Mouse (Mus musculus) spleen, postnatal 0 days (tissue): ENCODE data around the gene Dr1. TPM values are rescaled to one million over a fixed set of nuclear protein-coding genes. Genes with fewer than 3 reads are reported as not detected.

Source experiments
- polyA plus RNA-seq: library from polyadenylated mRNA; unstranded; fragments of >200 nt; fragmentation: Nextera tagmentation; extraction: Ambion mirVana; gene quantifications from 2 replicates; pipeline ENCODE4 v1.2.1, GENCODE M21; 2015

Gene Dr1
- 34.2 and 35.5 TPM in 2 replicates for polyA plus RNA-seq

DNA sequence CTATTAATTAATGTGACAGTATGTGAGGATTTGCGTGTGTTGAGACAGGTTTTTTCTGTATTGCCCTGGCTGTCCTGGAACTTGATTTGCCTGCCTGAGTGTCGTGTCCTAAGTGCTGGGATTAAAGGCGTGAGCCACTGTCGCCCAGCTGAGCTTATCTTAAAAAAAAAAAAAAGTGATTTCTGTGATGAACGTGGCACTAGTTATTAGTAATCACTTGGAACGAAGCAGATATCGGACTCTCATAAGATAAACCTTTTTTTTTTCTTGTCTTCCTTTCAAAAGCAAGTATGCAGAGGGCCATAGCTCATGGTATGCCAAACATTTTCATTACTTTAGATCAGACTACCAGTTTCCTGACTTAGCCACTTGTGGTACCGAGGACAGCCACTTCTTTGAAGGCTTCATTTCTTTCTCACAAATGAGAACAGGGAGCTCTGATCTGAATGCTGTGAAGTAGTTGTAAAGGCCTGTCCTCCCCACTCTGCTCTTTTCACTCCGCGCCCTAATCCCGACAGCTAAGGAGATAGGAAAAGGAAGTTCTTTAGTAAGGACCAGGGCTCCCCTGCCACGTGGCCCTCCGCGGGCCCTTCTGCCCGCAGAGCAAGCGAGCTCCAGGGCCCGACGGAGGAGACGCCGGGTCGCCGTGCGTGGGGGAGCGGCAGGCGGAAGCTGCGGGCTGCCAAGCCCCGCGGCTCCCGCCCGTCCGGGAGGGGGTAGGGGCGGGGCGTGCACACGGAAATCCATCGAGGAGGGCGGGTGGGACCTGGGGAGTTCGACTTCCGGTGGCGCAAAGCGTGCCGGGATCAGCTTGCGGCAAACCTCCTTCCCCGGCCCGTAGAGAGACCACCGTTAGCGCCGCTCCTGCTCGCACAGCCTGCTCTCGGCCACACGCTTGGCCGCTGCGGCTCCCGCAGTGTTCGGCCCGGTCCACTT lies at the start of gene Dr1:
Gene Dr1, plus strand, starts transcription at position 771 of the 936 bp plus-strand sequence.

DNA sequence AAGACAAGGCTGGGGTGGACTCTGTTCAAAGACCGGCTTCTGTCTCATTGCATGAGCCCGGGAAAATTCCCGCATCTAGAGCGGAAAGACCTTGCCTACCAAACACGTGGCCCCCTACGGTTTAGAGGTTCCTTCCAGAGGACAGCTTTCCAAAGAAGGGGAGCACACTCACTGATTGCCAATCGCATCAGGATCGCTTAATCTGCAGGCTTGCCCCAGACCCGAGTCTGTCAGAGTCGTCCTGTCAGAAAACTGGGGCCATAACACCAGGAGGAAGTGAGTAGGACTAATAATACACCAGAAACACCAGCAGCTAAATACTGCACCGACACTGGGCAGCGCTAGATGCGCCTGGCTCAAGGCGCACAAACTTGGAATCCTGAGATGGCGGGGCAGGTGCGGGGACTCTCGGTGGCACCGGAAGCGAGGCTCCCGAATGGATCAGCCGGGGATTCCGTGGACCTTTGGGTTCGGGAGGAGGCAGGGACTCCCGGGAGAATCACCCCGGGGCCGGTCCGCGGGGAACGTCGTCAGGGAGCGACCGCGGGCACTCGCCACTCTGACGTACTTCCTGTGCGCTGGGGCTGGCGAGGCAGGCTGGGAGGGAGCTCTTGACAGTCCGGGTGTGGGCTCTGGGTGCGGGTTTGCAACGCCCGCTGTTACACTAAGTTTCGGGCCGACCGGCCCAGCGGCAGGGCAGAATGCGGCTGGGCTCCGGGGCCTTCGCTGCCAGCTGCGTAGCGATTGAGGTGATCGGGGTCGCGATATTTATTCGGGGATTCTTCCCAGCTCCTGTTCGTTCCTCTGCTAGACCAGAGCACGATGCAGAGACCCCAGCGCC lies 43.7 kb downstream of the Dr1 start, which contains the start of gene Pigg:
Gene Pigg, plus strand, starts transcription at position 386 of the 841 bp plus-strand sequence.

Other genes starting within 250 kb of the Dr1 start
- gene Mtf2, start 203.2 kb upstream of the Dr1 start, polyA plus RNA-seq: 49.9 and 58.7 TPM in 2 replicates
- 28.5 and 32.9 TPM in 2 replicates for gene Tmed5, start 136.3 kb upstream of the Dr1 start, polyA plus RNA-seq
- 11.2 and 11.5 TPM in 2 replicates for gene Ccdc18, start 136.0 kb upstream of the Dr1 start, polyA plus RNA-seq
- 2.9 and 3.2 TPM in 2 replicates for gene Pigg, start 43.7 kb downstream of the Dr1 start, polyA plus RNA-seq
- 0.29 and 0.34 TPM in 2 replicates for gene Gm42517, start 99.0 kb downstream of the Dr1 start, polyA plus RNA-seq
- 0.10 and 0.24 TPM in 2 replicates for gene Pde6b, start 119.5 kb downstream of the Dr1 start, polyA plus RNA-seq
- 300 and 334 TPM in 2 replicates for gene Atp5k, start 165.6 kb downstream of the Dr1 start, polyA plus RNA-seq
- 0.24 and 0.34 TPM in 2 replicates for gene Mfsd7a, start 180.0 kb downstream of the Dr1 start, polyA plus RNA-seq
- gene Pcgf3, start 192.3 kb downstream of the Dr1 start, polyA plus RNA-seq: 6.2 and 6.6 TPM in 2 replicates